Mouse (Mus musculus) natural killer cell, adult 2 months (primary cell): ENCODE data around the gene Eml2.
"Not testable (repeated sequence)": the region's sequence is repeated elsewhere in the genome, so short reads cannot be mapped to it uniquely, and the experiment has no call there.

ENCODE experiments used
- DNase-seq, 2 experiments: peaks; one replicate each; pipeline ENCODE4 v3.0.0; 2022; ENCODE audit warnings: low spot score in 2 of 2

Eml2 gene

GRCm38 (mm10) chr7:19175708-19176515 lies at the start of gene Eml2:
Gene Eml2 (plus strand): TSS chr7:19176421.
- DNase-seq = no peak

- DNase-seq = no peak
Measured at GRCm38 (mm10) chr7:19127744-19128143, 48.5 kb upstream of the Eml2 start.

- no peak for DNase-seq
Measured at GRCm38 (mm10) chr7:19129396-19129795, 46.8 kb upstream of the Eml2 start.

- peak in 1 of 2 experiments; percentile 19 for DNase-seq
Measured at GRCm38 (mm10) chr7:19130657-19131056, 45.6 kb upstream of the Eml2 start.

GRCm38 (mm10) chr7:19131324-19131848 lies 44.8 kb upstream of the Eml2 start:
- peak; percentile 92 to 95 for DNase-seq

DNA sequence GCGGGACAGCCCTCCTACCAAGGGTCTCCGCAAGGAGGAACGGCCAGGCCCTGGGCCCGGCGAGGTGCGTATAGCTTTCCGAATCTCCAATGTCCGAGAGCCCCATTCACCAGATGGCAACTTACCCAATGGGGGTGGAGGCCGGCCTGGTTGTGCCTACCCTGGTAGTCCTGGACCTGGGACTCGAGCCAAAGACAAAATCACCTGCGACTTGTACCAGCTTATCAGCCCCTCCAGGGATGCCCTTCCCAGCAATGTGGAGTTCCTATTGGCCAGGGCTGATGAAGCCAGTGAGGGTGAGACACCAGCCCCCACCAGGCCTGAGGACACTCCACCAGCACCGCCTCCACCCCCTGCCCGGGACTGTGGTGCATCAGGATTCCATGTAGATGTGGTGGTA lies 40.1 kb upstream of the Eml2 start:
- DNase-seq = no peak

- no peak for DNase-seq
Measured at GRCm38 (mm10) chr7:19136673-19137334, 39.4 kb upstream of the Eml2 start.

- DNase-seq = peak in 1 of 2 experiments; percentile 63
Measured at GRCm38 (mm10) chr7:19137380-19137779, 38.8 kb upstream of the Eml2 start.

DNA sequence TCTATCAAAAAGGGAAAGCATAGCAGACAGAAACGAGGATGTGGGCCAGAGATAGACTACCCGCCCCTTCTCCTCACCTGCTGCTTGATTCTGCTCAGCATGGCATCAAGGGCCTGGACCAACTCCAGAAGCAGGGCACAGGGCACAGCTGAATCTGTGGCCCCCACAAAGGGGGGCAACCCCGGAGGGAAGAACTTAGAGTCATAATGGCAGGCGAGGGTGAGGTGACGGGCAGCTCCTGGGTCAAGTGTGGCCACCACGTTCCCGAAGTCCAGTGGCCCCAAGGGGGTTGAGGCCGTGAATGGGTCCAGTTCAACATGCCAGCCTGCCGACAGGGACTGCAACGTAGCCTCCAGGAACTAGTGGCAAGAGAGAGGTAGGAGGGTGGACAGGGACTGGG lies 29.4 kb upstream of the Eml2 start:
- no peak for DNase-seq

- DNase-seq = no peak
Measured at GRCm38 (mm10) chr7:19147497-19148045, 28.6 kb upstream of the Eml2 start.

DNA sequence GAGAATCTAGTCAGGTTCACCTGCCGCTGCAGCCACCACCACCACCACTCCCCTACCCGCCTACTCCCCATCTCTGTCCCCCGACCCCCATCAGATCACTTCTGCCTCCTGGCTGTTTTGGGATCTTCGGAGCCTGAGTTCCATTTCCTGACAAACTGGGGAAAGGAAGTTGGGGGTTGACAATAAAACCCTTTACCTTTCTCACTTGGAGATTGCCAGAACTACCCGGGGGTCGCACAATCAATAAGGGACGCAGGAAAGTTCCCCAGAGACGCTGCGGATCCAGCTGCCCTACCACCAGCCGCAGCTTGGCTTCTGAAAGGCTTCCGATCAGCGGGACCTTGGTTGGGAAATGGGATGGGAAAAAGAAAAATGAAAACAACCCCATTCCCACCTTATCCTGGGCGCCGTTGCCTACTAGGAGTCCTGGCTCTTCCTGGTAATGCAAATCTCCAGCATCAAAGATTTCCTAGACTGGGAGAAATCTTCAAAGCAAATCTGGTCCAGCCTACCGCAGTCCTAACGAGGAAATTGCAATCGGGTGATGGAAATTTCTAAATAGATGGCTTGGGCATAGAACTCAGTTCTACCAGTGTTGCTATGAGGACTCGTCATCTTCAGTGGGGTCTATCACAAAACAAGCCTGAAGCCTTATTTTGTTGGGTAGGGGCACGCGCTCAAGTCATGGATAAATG lies 27.9 kb upstream of the Eml2 start:
- no peak for DNase-seq

DNA sequence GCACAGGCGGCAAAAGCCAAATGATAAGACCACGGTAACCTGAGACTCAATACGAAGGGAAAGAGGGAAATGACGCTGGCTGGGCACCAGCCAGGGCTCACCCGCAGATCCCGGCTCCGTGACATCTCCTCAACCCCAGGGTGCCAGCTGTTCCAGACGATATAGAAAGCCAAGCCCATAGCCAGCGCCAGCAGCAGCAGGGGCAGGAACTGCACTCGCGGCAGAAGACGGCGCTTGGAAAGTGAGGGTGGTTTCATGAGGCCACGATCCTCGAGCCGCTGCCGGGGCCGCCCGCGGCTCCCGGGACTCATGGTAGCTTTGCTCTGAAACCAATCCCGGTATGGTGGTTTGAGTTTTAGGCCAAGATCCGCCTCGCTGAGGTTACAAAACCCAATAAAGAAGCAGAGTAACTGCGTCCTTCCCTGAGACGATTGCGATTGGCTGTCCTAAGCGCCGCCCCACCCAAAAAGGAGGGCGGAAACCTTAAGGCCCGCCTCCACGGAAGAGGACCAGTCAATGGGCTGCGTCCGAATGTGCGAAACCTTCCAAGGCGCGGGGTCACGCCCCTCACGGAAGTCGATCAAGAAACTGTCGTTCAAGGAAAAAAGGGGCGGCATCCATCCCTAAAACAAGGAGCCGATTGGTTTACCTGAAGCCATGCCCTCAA lies 27.2 kb upstream of the Eml2 start, which contains the start of gene Qpctl:
Gene Qpctl, minus strand, starts transcription at position 417 of the 667 bp plus-strand sequence.
- peak; percentile 98 to 99 for DNase-seq

GRCm38 (mm10) chr7:19149626-19150025 lies 26.6 kb upstream of the Eml2 start, which contains the start of gene Snrpd2:
Gene Snrpd2 (plus strand): TSS chr7:19149722.
- DNase-seq = peak; percentile 91 to 94

DNA sequence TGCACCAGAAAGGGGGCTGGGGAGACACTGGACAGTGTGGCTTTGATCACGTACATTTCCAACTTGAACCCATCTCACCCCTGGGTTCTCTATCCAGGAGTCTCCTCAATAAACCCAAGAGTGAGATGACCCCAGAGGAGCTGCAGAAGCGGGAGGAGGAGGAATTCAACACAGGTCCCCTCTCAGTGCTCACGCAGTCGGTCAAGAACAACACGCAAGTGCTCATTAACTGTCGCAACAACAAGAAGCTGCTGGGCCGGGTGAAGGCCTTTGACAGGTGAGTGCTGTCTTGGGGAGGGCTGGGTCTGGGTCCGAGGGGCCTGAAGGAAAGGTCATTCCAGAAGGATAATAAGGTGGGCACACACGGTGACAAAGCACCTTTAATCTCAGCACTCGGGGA lies 25.1 kb upstream of the Eml2 start:
- DNase-seq = not testable (repeated sequence)

GRCm38 (mm10) chr7:19154796-19155195 lies 21.4 kb upstream of the Eml2 start:
- DNase-seq = no peak

- DNase-seq = no peak
Measured at GRCm38 (mm10) chr7:19155825-19156475, 20.3 kb upstream of the Eml2 start.

DNA sequence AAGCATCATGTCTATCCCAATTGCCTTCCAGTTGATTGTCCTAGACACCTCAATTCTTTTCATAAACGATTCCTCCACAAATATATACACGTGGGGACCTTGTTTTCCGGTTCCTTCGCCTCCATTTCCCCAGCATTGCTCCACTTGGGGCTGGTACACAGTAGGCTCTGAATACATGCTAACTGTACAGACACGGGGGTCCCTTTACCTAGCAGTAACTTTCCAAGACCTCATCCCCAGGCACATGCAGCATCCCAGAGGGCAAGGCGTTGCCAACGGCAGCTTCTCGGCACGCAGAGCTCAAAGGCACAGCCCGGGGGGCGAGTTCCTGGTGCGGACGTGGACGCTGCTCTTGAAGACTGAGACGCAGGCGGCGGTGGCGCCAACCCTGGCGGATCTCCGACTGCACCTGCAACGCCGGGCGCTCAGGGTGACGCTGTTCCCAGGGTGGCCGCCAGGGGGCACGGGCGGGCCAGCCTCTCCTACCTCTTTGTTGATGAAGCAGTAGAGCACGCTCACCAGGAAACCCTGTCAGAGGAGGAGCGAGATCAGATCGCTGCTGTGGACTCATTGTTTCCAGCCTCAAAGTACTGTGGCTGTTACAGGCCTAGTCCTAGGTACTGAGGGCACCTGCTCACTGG lies 18.9 kb upstream of the Eml2 start:
- DNase-seq = peak; percentile 85 to 92

GRCm38 (mm10) chr7:19158601-19159000 lies 17.6 kb upstream of the Eml2 start:
- DNase-seq = no peak

GRCm38 (mm10) chr7:19159411-19159810 lies 16.8 kb upstream of the Eml2 start:
- DNase-seq = no peak

DNA sequence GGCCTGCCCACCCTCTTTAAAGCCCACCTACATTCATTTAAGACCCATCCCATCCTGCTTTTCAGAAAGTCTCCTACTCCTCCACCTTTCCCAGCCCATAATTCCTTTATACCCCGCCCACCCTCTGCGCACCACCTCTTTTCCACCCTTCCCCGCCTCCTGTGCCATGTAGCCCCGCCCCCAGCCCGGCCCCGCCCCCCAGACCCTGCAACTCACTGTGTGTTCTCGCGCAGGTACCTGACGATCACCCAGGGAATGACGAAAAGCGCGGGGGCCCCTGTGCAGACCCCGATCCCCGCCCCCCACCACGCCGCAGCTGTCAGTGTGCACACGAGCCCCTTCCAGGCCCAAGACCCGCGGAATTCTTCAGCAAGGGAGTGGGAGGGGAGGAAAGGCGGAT lies 16.1 kb upstream of the Eml2 start:
- no peak for DNase-seq
